Mouse (Mus musculus): ENCODE data around the gene Stard3.

Gene Stard3

GRCm38 (mm10) chr11:98348083-98348961 lies 9.8 kb upstream of the Stard3 start, which contains the start of gene Ppp1r1b:
Ppp1r1b (plus strand) TSS chr11:98348404.
- DNase-seq (ENCODE audit: low spot score) = peak; percentile 67

GRCm38 (mm10) chr11:98349308-98349707 lies 8.9 kb upstream of the Stard3 start:
- no peak for DNase-seq (ENCODE audit: low spot score)

- no peak for DNase-seq (ENCODE audit: low spot score)
Observed at GRCm38 (mm10) chr11:98352272-98352990, 5.7 kb upstream of the Stard3 start.

- no peak for DNase-seq (ENCODE audit: low spot score)
Observed at GRCm38 (mm10) chr11:98353651-98354211, 4.4 kb upstream of the Stard3 start.

GRCm38 (mm10) chr11:98354445-98354844 lies 3.7 kb upstream of the Stard3 start:
- no peak for DNase-seq (ENCODE audit: low spot score)

GRCm38 (mm10) chr11:98355732-98356299 lies 2.4 kb upstream of the Stard3 start:
- peak; percentile 91 for DNase-seq (ENCODE audit: low spot score)

- no peak for DNase-seq (ENCODE audit: low spot score)
Observed at GRCm38 (mm10) chr11:98356625-98357394, 1.4 kb upstream of the Stard3 start.

- DNase-seq (ENCODE audit: low spot score) = no peak
Observed at GRCm38 (mm10) chr11:98357396-98358160, 590 bp upstream of the Stard3 start.

- peak; percentile 64 for DNase-seq (ENCODE audit: low spot score)
Observed at GRCm38 (mm10) chr11:98360866-98361521, 2.8 kb downstream of the Stard3 start.

- no peak for DNase-seq (ENCODE audit: low spot score)
Observed at GRCm38 (mm10) chr11:98363817-98364216, 5.6 kb downstream of the Stard3 start.

GRCm38 (mm10) chr11:98364410-98364809 lies 6.2 kb downstream of the Stard3 start:
- DNase-seq (ENCODE audit: low spot score) = no peak

GRCm38 (mm10) chr11:98366290-98366689 lies 8.1 kb downstream of the Stard3 start:
- no peak for DNase-seq (ENCODE audit: low spot score)

- no peak for DNase-seq (ENCODE audit: low spot score)
Observed at GRCm38 (mm10) chr11:98367171-98367862, 9.1 kb downstream of the Stard3 start.

GRCm38 (mm10) chr11:98367863-98368186 lies 9.7 kb downstream of the Stard3 start:
- DNase-seq (ENCODE audit: low spot score) = no peak

GRCm38 (mm10) chr11:98369337-98369736 lies 11.2 kb downstream of the Stard3 start:
- no peak for DNase-seq (ENCODE audit: low spot score)

- DNase-seq (ENCODE audit: low spot score) = no peak
Observed at GRCm38 (mm10) chr11:98370588-98370987, 12.4 kb downstream of the Stard3 start.

GRCm38 (mm10) chr11:98371556-98372240 lies 13.5 kb downstream of the Stard3 start:
- DNase-seq (ENCODE audit: low spot score) = peak; percentile 56

- DNase-seq (ENCODE audit: low spot score) = peak; percentile 74
Observed at GRCm38 (mm10) chr11:98372406-98372805, 14.2 kb downstream of the Stard3 start.

GRCm38 (mm10) chr11:98373244-98373643 lies 15.1 kb downstream of the Stard3 start:
- DNase-seq (ENCODE audit: low spot score) = no peak

Measured in embryo, embryonic 10 days (tissue).